Mouse (Mus musculus) forebrain, embryonic 16.5 days (tissue): Measurements from ENCODE around the gene Idh1. TPM values are rescaled to one million over a fixed set of nuclear protein-coding genes. Genes with fewer than 3 reads are reported as not detected.
A peak's percentile ranks its signal among the peaks of the same experiment; 100 is the strongest.
"Not testable (repeated sequence)": the region's sequence is repeated elsewhere in the genome, so short reads cannot be mapped to it uniquely, and the experiment has no call there.

Experiments
- ATAC-seq: fragments of 200-750 bp; cut with Nextera tagmentation; 2 replicates; pipeline ENCODE4 v1.8.0; 2017; ENCODE audit warnings: mild to moderate bottlenecking, moderate library complexity
- H3K27ac ChIP-seq: fragments of 300-500 bp; sonication (generic); 2 replicates; pipeline ENCODE4 v1.5.1; 2014; ENCODE audit warnings: low read length, control low read depth
- H3K27me3 ChIP-seq: fragments of 300-500 bp; sonication (generic); replicated peaks from 2 replicates; pipeline ENCODE4 v1.6.1; 2014; ENCODE audit warnings: low read length; ENCODE audit not compliant: control insufficient read depth, insufficient read depth
- H3K36me3 ChIP-seq: fragments of 300-500 bp; sonication (generic); 2 replicates; pipeline ENCODE4 v1.6.1; 2014; ENCODE audit not compliant: control insufficient read depth, insufficient read depth
- H3K4me1 ChIP-seq: fragments of 300-500 bp; sonication (generic); replicated peaks from 2 replicates; pipeline ENCODE4 v1.6.1; 2014; ENCODE audit warnings: low read length; ENCODE audit not compliant: control insufficient read depth, insufficient read depth
- H3K4me2 ChIP-seq: fragments of 300-500 bp; sonication (generic); 2 replicates; pipeline ENCODE4 v1.6.1; 2014; ENCODE audit warnings: mild to moderate bottlenecking, low read length, control low read depth
- H3K4me3 ChIP-seq: fragments of 300-500 bp; sonication (generic); replicated peaks from 2 replicates; pipeline ENCODE4 v1.5.1; 2014; ENCODE audit warnings: mild to moderate bottlenecking, low read length, control low read depth
- H3K9ac ChIP-seq: fragments of 300-500 bp; sonication (generic); replicated peaks from 2 replicates; pipeline ENCODE4 v1.6.1; 2014; ENCODE audit warnings: low read depth, low read length, control low read depth
- H3K9me3 ChIP-seq: fragments of 300-500 bp; sonication (generic); 2 replicates; pipeline ENCODE4 v1.6.1; 2016; ENCODE audit warnings: low read length; ENCODE audit not compliant: control insufficient read depth
- WGBS: fragments of 180-500 bp; shearing (Covaris S2); extraction: QIAGEN DNeasy Blood & Tissue Kit; methylation state at CpG from one replicate; pipeline ENCODE4 v1.1.7; 2014; 5-methylcytosine and 5-hydroxymethylcytosine counted together
- polyA plus RNA-seq: library from polyadenylated mRNA; unstranded; fragments of >200 nt; fragmentation: Nextera tagmentation; extraction: Ambion mirVana; gene quantifications from 2 replicates; pipeline ENCODE4 v1.2.1, GENCODE M21; 2015

Idh1 gene
- polyA plus RNA-seq, result 496 and 516 TPM in 2 replicates

DNA sequence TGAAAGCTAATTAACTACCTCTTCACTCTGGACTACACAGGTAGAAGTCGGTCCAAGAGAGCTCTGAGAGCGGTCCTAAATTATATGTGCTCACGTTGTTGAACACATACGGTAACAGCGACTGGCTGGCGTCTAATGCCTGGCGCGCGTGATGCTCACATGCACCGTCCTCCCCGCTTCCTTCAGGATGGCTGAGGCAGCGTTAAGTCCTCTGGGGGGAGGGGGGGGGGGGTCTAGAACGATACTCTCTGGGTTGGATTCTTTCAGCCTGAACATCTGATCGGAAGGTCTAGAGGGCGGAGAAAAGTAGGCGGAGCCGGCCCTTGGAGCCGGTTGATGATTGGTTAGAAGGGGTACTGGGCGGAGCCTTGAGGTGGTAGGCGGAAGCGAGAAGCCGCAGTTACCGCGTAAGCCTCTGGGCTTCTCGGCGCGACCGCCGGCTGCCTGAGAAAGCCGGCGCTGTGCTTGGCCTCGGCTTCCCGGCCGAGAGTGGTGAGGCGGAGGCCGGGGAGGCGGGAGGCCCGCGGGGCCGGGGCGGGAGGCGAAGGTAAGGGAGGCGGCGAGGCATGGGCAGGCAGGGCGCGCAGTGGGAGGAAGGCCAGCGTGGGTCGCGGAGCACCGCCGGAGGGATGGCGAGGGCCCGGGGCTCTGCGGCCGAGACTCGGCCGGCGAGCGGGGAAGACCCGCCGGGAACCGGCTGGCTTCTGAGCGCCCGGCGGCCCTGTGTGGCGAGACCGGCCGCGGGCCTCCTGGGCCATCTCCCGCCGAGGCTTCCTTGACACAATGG lies at the start of gene Idh1, which contains the start of gene Pikfyve:
Idh1 (minus strand) TSS at position 214 of the 787 bp plus-strand sequence.
Pikfyve (plus strand) TSS at position 397 of the 787 bp plus-strand sequence.
- Histone ChIP-seq H3K36me3 (no peaks in the 10 kb centered on the region), H3K27me3 (no peaks in the 10 kb centered on the region), H3K4me1 (peaks cover 14% of the 10 kb centered on the region), H3K9ac (peak within 1 kb of the TSS; percentile 91), H3K27ac (peak within 1 kb of the TSS; percentile 88), H3K4me2 (peak within 1 kb of the TSS; percentile 91), H3K4me3 (peak within 1 kb of the TSS; percentile 91), H3K9me3 (no peaks in the 10 kb centered on the region)
- ATAC-seq, result peak; percentile 99
- WGBS, result under 1% methylated on average over 67 of the region's 71 CpGs

- ATAC-seq, result no peak
- H3K27me3 ChIP-seq, result no peaks in the 10 kb centered on the region
- H3K9ac ChIP-seq, result no peak overlapping the region
- 95% methylated on average over 1 of the region's 1 CpGs for WGBS
- no peak overlapping the region for H3K27ac ChIP-seq
- H3K4me3 ChIP-seq, result no peak overlapping the region
- no peak overlapping the region for H3K4me2 ChIP-seq
- H3K4me1 ChIP-seq, result no peaks in the 10 kb centered on the region
- peaks cover 8% of the 10 kb centered on the region for H3K36me3 ChIP-seq
- H3K9me3 ChIP-seq, result no peaks in the 10 kb centered on the region
Measured at GRCm38 (mm10) chr1:65230566-65230965, 44.3 kb upstream of the Idh1 start.

GRCm38 (mm10) chr1:65229768-65230167 lies 43.5 kb upstream of the Idh1 start:
- H3K4me1 ChIP-seq, H3K4me2 ChIP-seq, H3K27me3 ChIP-seq, H3K9me3 ChIP-seq, H3K4me3 ChIP-seq, ATAC-seq, H3K36me3 ChIP-seq, H3K9ac ChIP-seq, H3K27ac ChIP-seq: not testable (repeated sequence)
- WGBS, result 84% methylated on average over 3 of the region's 3 CpGs

DNA sequence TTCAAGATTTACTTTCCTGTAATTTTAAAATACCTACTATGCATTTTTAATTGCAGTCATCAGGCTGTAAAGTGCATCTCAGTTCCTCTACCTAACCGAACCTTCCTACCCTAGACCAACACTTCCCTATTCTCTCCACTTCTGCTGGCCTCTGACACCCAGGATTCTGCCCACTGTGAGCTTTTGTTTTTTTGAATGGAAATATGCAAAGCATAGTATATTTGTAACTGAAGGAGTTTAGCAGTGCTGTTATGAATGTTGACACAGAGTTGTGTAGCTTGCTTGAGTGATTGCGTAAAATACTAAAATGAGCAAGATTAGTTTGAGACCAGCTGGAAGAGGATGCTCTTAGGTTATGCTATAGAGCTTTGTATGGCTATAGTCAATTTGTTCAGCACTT lies 41.4 kb upstream of the Idh1 start:
- H3K9ac ChIP-seq, result no peak overlapping the region
- H3K36me3 ChIP-seq, result peaks cover 12% of the 10 kb centered on the region
- H3K4me2 ChIP-seq, result no peak overlapping the region
- no peaks in the 10 kb centered on the region for H3K9me3 ChIP-seq
- H3K4me3 ChIP-seq, result no peak overlapping the region
- no peaks in the 10 kb centered on the region for H3K27me3 ChIP-seq
- ATAC-seq, result no peak
- 92% methylated on average over 2 of the region's 2 CpGs for WGBS
- no peak overlapping the region for H3K27ac ChIP-seq
- H3K4me1 ChIP-seq, result no peaks in the 10 kb centered on the region

DNA sequence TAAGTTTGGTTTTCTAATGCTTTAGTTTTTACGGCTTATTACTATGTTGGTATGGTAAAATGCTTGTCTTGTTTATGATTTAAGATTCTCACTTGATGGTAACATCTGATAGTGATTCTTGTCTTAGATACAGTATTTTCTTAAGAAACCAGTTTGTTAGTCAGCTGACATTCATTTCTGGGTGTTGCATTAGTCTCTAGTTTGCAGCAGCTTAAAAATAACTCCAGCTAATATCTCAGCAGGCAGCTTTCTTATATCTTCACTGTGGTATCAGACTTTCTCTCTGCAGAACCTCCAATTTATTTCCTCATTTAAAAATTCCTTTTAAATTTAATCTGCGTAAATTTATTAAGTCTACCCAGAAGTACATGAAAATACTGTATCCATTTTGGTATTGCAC lies 37.4 kb upstream of the Idh1 start:
- H3K27me3 ChIP-seq, result no peaks in the 10 kb centered on the region
- 97% methylated on average over 2 of the region's 2 CpGs for WGBS
- no peak overlapping the region for H3K27ac ChIP-seq
- ATAC-seq, result no peak
- H3K4me2 ChIP-seq, result no peak overlapping the region
- no peak overlapping the region for H3K4me3 ChIP-seq
- H3K9me3 ChIP-seq, result no peaks in the 10 kb centered on the region
- peaks cover 18% of the 10 kb centered on the region for H3K36me3 ChIP-seq
- H3K4me1 ChIP-seq, result no peaks in the 10 kb centered on the region
- no peak overlapping the region for H3K9ac ChIP-seq

- Histone ChIP-seq H3K36me3 (peaks cover 12% of the 10 kb centered on the region), H3K9ac (no peak overlapping the region), H3K4me1 (no peaks in the 10 kb centered on the region), H3K27me3 (no peaks in the 10 kb centered on the region), H3K9me3 (no peaks in the 10 kb centered on the region), H3K27ac (no peak overlapping the region), H3K4me2 (no peak overlapping the region), H3K4me3 (no peak overlapping the region)
- ATAC-seq, result no peak
- WGBS, result 100% methylated on average over 1 of the region's 1 CpGs
Measured at GRCm38 (mm10) chr1:65217972-65218371, 31.7 kb upstream of the Idh1 start.

DNA sequence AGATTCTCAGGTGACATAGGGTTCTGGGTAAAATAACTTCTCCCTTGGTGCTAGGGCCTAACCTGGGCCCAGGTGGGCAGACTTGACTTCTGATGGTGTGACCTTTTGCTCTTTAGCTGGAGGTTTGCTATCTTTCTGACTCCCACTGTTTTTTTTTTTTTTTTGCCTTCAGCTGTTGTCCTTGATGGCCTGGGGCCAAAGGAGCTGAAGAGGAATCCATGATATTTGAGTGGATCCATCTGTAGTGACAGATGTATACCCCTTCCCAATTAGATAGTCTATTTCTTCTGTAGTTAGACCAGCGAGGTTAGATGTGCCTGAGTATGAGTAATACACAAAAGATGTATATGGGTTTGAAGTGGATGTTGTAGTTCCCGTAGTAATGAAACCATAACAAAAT lies 31.3 kb upstream of the Idh1 start:
- H3K27me3 ChIP-seq, result no peaks in the 10 kb centered on the region
- no peak for ATAC-seq
- 84% methylated on average over 2 of the region's 2 CpGs for WGBS
- no peak overlapping the region for H3K4me2 ChIP-seq
- H3K9ac ChIP-seq, result no peak overlapping the region
- no peaks in the 10 kb centered on the region for H3K4me1 ChIP-seq
- H3K36me3 ChIP-seq, result peaks cover 12% of the 10 kb centered on the region
- H3K4me3 ChIP-seq, result no peak overlapping the region
- H3K27ac ChIP-seq, result no peak overlapping the region
- H3K9me3 ChIP-seq, result no peaks in the 10 kb centered on the region

GRCm38 (mm10) chr1:65213214-65213613 lies 26.9 kb upstream of the Idh1 start:
- Histone ChIP-seq H3K27me3 (no peaks in the 10 kb centered on the region), H3K27ac (no peak overlapping the region), H3K4me2 (no peak overlapping the region), H3K36me3 (peaks cover 23% of the 10 kb centered on the region), H3K4me3 (no peak overlapping the region), H3K9ac (no peak overlapping the region), H3K9me3 (peaks cover 6% of the 10 kb centered on the region), H3K4me1 (no peaks in the 10 kb centered on the region)
- 12% methylated on average over 2 of the region's 2 CpGs for whole genome bisulfite sequencing
- ATAC-seq, result no peak

GRCm38 (mm10) chr1:65204299-65204698 lies 18.0 kb upstream of the Idh1 start:
- Histone ChIP-seq H3K4me2 (no peak overlapping the region), H3K4me1 (no peaks in the 10 kb centered on the region), H3K4me3 (no peak overlapping the region), H3K9ac (no peak overlapping the region), H3K9me3 (no peaks in the 10 kb centered on the region), H3K27ac (no peak overlapping the region), H3K36me3 (peaks cover 23% of the 10 kb centered on the region), H3K27me3 (no peaks in the 10 kb centered on the region)
- 97% methylated on average over 1 of the region's 1 CpGs for WGBS
- no peak for ATAC-seq
